Mouse (Mus musculus) heart, adult 2 months (tissue): ENCODE measurements around the gene Olfr556.

Experiments
- CTCF ChIP-seq: fragments of 200-600 bp; IDR thresholded peaks from 2 replicates; pipeline ENCODE4 v1.8.1; 2022; ENCODE audit warnings: antibody characterized with exemption, mild to moderate bottlenecking, moderate library complexity
- EP300 ChIP-seq: fragments of 200-500 bp; IDR thresholded peaks from 2 replicates; pipeline ENCODE4 v1.6.1; 2011; ENCODE audit warnings: low read depth, low read length, control low read depth; ENCODE audit not compliant: insufficient read depth
- POLR2A ChIP-seq: fragments of 200-500 bp; IDR thresholded peaks from 2 replicates; pipeline ENCODE4 v1.6.1; 2011; ENCODE audit warnings: mild to moderate bottlenecking, low read depth, low read length, control low read depth; ENCODE audit not compliant: insufficient read depth

GRCm38 (mm10) chr7:102618118-102618517 lies 46.6 kb upstream of the Olfr556 start, which contains the start of gene Olfr553:
- TF ChIP-seq EP300 (no peak), CTCF (no peak), POLR2A (no peak)
